In the genomic region with DNA sequence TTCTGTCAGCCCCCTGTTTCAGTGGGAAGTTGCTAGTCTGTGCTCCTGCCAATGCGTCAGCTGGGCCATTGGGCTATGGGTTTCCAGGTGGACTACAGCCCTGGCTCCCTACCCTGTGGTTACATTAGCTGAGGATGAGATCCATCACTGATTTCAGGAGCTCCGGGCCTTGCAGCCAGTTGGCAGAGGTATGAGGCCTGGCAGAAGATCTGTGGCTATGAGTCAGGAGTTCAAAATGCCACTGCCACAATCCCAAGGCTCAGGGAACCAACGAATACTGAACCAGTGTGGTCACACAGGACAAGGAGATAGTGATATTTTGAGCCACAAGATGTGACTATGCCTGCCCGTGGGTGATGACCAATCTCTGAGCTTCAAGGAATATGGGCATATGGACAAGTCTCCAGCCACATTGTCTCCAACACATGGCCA, we compare ENCODE assay signal across 22 mouse cellular contexts. TPM values are rescaled to one million over a fixed set of nuclear protein-coding genes. Genes with fewer than 3 reads are reported as not detected.
DNase-seq lines count a peak whose midpoint lies in the region; TF ChIP-seq lines count a peak whose summit lies in the region.
"Had no signal": no experiment of that assay in that cellular context is flagged by ENCODE, and none has a peak within 500 bp of the region (broad histone marks: within the 10 kb centered on the region; RNA-seq: fewer than 3 reads in every experiment).

No protein-coding gene starts in this region.

- no peak overlapping the region for H3K27ac ChIP-seq in left cerebral cortex, adult 2 months
- H3K27ac ChIP-seq: embryonic facial prominence, embryonic 12.5 days; kidney, postnatal 0 days; limb, embryonic 15.5 days; midbrain, embryonic 15.5 days; neural tube, embryonic 15.5 days had no signal

- TF ChIP-seq CTCF in left cerebral cortex, adult 2 months (IDR thresholded peaks at IDR 0.05) = no peak

- peak; percentile 90 to 94 for DNase-seq in adrenal gland, adult (ENCODE audit: inconsistent age in 2 of 2, low spot score in 1 of 2)
- DNase-seq in adrenal gland, postnatal 4 days (ENCODE audit: low spot score in 2 of 2) = no peak
- peak; percentile 41 for DNase-seq in gastrocnemius, postnatal 25 days
- no peak for DNase-seq in gastrocnemius, postnatal 36 days
- peak; percentile 18 for DNase-seq in adipocyte (ENCODE audit: low spot score)
- peak; percentile 80 for DNase-seq in fibroblast of lung, adult 2 months (ENCODE audit: low read depth)
- DNase-seq in thymus, postnatal 0 days (ENCODE audit: low spot score) = no peak
- DNase-seq in left cerebral cortex, adult 2 months (ENCODE audit: extremely low spot score in 1 of 2, low spot score in 2 of 2) = no peak
- DNase-seq: kidney, adult 11 months; liver, postnatal 0 days; lung, postnatal 10 days; right cerebral cortex, postnatal 14 days; spleen, adult 18-20 months; thymus, postnatal 36 days had no signal

- H3K4me3 ChIP-seq in left cerebral cortex, adult 2 months = no peak overlapping the region
- H3K4me3 ChIP-seq: embryonic facial prominence, embryonic 12.5 days; erythroblast, embryonic 14.5 days; limb, embryonic 15.5 days; midbrain, embryonic 15.5 days; neural tube, embryonic 15.5 days had no signal

- intact Hi-C loops in gastrocnemius, postnatal 36 days (cut with DNase I) = no loop called here
- intact Hi-C loops in left cerebral cortex, adult 2 months (cut with DNase I) = no loop called here

RNA-seq across cellular contexts. Expression of a gene that starts 3.2 kb away (rescaled TPM):
- 100 to 1,000 TPM; 146 to 153 TPM for total RNA-seq in adrenal gland, postnatal 4 days (2021)
- total RNA-seq in gastrocnemius, postnatal 25 days (2021) = 1 to 10 TPM; 8.3 to 9.4 TPM
- 1 to 10 TPM; 7.3 to 8.8 TPM for total RNA-seq in gastrocnemius, postnatal 36 days (2021)
- 4.5 and 5.3 TPM in 2 replicates for polyA plus RNA-seq in thymus, postnatal 0 days (2015; fragmentation: Nextera tagmentation; extraction: Ambion mirVana)
- 10 to 100 TPM; 21.7 to 22.4 TPM for total RNA-seq in left cerebral cortex, adult 2 months (2021)
- total RNA-seq: CH12.LX, MEL had no signal
- polyA plus RNA-seq: erythroblast, embryonic 14.5 days had no signal

Comparison
In these comparisons a context has a peak if more than half of its experiments do, and no peak if none do; other contexts are left out.
1. DNase-seq: peak in adrenal gland, adult (2 of 2), gastrocnemius, postnatal 25 days (single experiment), adipocyte (single experiment) and fibroblast of lung, adult 2 months (single experiment); none in adrenal gland, postnatal 4 days (0 of 2), gastrocnemius, postnatal 36 days (0 of 2), thymus, postnatal 0 days (single experiment) and left cerebral cortex, adult 2 months (0 of 2).
2. RNA of a gene that starts 3.2 kb away (total RNA-seq): 146 to 153 TPM in adrenal gland, postnatal 4 days; 21.7 to 22.4 TPM in left cerebral cortex, adult 2 months, 8.3 to 9.4 TPM in gastrocnemius, postnatal 25 days and 7.3 to 8.8 TPM in gastrocnemius, postnatal 36 days; every median in the first group is over 4 times any median in the second.